Mouse (Mus musculus): ENCODE measurements around the gene 2010111I01Rik.
"Not testable (repeated sequence)": the region's sequence is repeated elsewhere in the genome, so short reads cannot be mapped to it uniquely, and the experiment has no call there.

2010111I01Rik gene

GRCm38 (mm10) chr13:63296300-63296699, 331.6 kb downstream of the 2010111I01Rik start:
- peak; percentile 61 to 64 for DNase-seq

DNA sequence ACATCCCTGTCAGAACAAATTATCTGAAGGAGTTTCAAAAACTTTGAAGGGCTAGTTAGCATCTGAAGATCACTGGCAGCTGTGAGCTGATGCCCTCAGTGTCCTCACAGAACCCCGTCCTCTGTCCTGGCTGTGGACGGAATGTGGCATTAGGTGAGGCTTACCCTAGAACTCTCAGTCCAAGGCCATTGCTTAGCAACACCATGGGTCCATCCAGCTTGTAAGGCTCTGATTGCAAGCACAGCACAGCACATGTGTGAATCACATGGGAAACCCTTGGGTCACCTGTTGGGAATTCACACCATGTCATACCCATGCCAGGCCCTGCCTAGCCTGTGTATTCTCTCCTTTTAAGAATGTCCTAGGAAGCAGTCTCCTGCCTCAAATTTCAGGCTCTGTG, 332.3 kb downstream of the 2010111I01Rik start:
- DNase-seq = no peak

- DNase-seq = no peak
Observed at GRCm38 (mm10) chr13:63297933-63298332, 333.2 kb downstream of the 2010111I01Rik start.

- DNase-seq = no peak
Observed at GRCm38 (mm10) chr13:63298931-63299330, 334.2 kb downstream of the 2010111I01Rik start.

DNA sequence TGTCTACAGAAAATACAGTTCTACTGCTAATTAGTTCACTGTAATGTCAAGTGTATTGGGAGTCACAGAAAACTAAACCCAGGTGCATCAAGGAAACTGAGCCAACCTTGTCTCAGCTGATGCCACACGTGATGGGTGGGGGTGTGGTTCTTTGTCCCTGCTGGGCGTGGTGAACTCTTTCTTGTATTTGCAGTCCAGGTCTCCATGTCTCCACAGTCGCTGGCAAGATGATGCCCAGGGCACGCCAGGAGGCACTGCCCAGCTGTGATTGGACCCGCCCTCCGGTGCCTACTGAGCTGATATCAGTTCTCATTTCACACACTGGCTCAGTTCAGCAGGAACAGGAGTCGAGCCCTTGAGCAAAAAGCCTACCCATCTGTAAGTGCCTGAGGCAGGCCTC, 336.2 kb downstream of the 2010111I01Rik start:
- DNase-seq = no peak

DNA sequence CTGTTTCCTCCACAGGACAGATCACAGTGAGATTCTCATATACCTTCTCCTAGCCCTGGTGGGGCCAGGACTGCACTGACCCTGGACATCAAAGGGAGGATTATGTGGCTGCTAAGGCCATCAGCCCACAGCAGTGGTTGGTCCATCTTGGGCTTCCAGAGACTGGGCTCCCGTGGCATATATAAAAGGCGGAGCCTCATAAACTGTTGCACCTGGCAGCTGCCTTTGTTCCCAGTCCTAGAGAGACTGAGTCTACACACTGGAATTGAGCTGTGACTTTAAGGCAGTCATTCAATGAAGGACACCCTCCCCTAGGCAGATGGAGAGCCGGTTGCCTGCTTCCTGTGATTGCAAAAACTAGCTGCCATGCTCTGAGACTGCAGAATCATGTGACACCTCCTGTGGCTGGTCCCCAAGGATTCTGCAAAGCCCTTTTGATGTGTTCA, 337.1 kb downstream of the 2010111I01Rik start:
- DNase-seq = no peak

- no peak for DNase-seq
Observed at GRCm38 (mm10) chr13:63302381-63302780, 337.7 kb downstream of the 2010111I01Rik start.

DNA sequence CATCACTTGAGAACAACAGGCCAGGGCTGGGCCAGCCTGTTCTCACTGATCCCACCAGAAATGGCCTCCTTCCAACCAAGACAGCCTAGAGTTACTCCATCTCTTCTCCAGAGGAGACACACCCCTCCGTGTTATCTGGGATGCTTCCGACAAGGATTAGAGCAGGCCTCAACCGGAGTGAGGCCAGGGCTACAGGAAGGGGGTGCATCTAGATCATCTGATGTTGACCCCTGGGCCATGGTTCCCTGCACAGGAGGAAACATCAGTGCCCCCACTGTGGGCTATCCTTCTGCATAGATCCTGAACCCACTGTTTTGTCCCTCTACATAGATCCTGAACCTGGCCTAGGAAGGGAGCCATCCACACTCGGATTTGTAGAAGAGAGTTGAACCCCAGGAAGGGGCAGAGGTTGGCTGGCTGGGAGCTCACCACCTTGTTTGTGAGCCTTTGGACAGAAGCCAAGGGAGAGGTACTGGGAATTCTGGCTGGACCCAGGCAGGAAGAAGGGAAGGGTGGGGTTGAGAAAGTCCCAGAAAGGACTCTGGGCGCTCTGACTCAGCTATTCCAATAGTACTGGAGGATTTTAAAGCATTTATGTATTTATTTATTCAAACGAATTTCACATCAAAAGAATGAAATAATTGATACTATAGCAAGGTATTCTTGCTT, 339.6 kb downstream of the 2010111I01Rik start:
- peak; percentile 58 to 78 for DNase-seq

GRCm38 (mm10) chr13:63304799-63305159, 340.1 kb downstream of the 2010111I01Rik start:
- no peak for DNase-seq

GRCm38 (mm10) chr13:63305160-63306011, 340.7 kb downstream of the 2010111I01Rik start:
- DNase-seq = no peak

DNA sequence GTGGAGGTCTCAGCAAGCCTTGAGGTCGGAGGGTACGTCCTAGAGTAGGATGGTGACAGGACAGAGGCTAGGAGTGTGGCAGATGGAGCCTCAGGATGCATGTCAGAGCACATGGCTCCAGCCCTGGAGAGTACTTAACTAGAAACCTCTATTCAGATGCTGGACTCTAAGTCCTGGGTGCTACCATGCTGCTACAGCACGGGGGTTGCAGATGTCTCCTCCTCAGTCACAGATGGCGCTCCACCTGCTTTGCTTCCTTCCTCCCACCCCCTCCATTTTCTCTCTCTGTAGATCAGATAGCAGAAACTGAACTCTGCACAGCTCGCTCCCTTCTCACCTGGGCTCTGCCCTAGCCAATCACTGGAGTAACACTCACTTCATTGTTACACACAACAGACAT, 342.1 kb downstream of the 2010111I01Rik start:
- DNase-seq = no peak

DNA sequence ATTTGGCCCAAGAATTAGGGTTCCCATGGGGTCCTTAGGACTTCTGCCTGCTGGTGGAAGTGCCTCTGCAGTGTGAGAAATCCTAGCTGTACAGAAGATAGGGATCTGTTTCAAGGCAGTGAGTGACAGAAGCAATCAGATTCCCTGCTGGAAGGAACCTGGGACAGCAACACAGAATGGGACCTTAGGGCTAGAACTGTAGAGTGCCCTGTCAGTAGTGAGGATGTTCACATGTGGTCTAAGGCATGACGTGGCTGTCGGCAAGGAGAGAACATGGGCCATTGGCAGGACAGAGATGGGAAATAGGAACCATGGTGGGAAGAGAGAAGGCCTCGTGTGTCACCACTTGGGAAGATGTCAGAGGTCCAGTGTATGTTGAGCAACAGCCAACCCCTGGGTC, 344.9 kb downstream of the 2010111I01Rik start:
- DNase-seq = no peak

GRCm38 (mm10) chr13:63311156-63311555, 346.5 kb downstream of the 2010111I01Rik start:
- peak in 1 of 2 experiments; percentile 59 for DNase-seq

DNA sequence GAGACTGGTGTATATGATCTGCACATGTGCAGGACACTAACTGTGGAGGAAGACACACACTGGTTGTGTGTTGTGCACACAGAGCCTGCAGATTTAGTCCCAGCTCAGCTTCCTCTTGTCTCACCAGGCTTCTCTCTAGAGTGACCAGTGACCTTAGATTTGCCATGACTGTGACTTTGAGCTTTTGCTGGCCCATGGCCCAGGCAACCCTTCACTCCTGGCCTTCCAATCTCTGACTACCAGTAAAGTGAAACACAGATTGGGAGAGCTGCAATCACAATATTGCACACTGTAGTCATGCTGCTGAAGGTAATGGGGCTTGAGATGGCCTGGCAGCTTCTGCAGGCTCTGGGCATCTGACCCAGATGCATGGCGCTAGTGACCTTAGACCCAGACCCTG, 348.6 kb downstream of the 2010111I01Rik start:
- DNase-seq = peak in 1 of 2 experiments; percentile 71

DNA sequence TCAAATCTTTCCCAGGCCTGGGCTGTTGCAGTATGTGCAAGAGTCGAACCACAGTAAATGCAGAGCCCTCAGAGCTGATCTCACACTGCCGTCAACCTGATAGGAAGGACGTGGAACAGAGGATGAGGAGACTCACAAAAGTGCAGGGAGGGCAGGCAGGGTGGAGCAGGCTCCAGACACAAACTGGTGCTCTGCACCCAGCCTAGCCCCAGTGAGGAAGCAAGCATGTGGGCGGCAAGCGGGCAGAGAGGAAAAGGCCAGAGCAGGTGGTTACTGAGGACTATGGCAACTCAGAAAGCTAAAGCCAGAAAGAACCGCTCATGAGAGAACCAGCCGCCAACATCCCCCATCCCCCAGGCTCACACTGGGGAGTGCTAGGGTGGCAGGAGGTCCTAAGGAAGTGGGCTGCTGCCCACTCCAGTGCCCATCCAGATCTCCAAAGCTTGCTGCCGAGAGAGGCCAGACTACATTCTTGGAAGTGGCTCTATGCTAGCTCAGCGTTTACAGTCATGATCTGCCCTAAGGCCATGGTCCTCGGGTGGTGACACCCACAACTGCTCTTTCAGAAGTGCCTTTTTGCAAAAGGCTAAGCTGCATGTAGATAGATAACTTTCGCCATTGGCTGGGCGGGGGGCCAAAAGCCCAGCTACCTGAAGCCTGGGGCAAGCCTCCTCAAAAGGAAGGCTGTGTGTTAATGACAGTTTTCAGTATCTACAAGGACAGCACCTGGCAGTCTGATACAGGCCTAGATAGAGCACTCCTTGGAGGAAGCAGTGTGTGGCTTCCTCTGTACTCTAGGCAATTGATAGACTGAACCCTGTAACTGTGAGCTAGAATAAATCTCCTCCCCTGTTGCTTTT, 349.3 kb downstream of the 2010111I01Rik start:
- peak in 1 of 2 experiments; percentile 51 for DNase-seq

- no peak for DNase-seq
Observed at GRCm38 (mm10) chr13:63314608-63314920, 349.9 kb downstream of the 2010111I01Rik start.

DNA sequence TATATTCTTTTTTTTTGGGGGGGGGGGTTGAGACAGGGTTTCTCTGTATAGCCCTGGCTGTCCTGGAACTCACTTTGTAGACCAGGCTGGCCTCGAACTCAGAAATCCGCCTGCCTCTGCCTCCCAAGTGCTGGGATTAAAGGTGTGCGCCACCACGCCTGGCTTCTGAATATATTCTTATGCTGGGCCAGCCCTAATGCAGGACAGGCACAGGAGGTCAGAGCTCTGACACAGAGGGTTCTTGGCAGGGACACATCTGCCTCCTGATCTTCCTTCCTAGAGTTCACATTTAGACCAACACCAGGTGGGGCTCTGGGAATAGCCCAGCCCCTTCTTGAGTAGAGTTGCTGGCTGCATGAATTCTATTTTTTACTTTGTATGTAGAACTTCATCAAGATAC, 350.4 kb downstream of the 2010111I01Rik start:
- not testable (repeated sequence) for DNase-seq

GRCm38 (mm10) chr13:63315777-63316176, 351.1 kb downstream of the 2010111I01Rik start:
- peak in 1 of 2 experiments; percentile 52 for DNase-seq

DNA sequence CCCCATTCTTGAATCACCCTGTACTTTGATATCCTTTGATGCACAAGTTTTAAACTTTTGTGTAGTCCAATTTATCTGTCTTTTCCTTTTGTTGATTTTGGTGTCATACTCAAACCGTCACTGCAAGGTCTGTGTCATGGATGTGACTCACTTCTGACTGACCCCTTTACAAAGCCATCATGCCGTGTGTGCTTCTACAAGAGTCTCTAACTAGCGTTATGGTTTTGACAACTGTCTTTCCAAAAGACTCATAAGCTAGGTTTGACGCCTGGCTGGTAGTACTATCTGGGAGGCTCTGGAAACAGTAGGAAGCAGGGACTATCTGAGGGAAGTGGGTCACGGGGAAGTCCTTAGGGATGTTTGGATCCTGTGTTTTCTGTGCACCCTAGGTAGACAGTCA, 351.7 kb downstream of the 2010111I01Rik start:
- DNase-seq = no peak

DNA sequence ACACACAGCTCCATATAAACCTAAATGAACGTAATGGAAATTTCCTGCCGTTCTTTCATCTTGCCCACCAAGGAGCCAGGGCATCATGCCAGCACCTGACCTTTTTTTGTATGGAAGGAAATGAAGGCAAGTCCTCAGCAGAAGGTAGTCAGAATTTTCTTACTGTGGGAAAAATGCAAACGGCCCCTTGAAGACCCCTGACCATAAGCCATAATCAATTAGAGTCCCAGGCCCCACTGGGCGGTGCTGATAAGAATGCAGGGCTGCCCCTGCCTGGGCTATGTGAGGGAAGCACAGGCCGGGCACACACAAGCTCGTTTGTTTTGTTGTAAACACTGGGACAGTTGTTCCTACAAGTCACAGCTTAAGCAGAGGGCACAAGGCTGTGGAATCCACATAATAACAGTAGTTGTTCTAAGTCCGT, 353.0 kb downstream of the 2010111I01Rik start:
- no peak for DNase-seq

DNA sequence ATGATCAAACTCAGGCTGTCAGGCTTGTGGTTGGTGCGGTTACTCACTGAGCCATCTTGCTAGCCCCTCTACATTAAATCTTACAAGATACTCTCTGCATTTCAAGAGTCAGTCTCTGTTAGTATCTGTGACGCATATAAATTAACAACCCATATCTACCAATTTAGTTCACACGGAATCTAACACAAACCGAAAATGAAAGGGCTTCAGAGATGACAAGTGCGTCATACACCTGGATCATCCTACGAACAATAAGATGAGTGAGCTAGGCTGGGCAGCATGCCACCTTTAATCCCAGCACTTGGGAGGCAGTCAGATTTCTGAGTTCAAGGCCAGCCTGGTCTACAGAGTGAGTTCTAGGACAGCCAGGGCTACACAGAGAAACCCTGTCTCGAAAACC, 355.1 kb downstream of the 2010111I01Rik start:
- no peak for DNase-seq

GRCm38 (mm10) chr13:63321689-63322088, 357.0 kb downstream of the 2010111I01Rik start:
- DNase-seq = no peak

DNA sequence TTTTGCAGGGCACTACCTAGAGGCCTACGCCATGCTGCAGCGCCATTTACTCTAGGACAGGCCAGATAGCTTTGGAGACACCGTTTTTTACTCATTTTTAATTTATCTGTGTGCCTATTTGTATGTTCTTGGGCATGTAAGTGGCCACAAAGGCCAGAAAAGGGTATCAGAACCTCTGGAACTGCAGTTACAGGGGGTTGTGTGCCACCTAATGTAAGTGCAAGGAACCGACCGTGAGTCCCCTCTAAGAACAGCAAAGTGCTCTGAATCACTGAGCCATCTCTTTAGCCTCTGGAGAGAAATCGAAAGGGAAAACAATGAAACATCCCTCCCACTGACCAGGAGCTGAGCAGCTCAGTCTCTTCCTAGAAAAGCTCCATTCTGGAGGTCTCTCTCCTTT, 358.1 kb downstream of the 2010111I01Rik start:
- DNase-seq = no peak
